Mouse (Mus musculus): ENCODE measurements at regions not wholly inside any gene's neighbourhood (a gene's known extent, or its start where the extent isn't known, plus 50 kb on each side); places are given as distances from the start of the nearest gene placed in this dataset.

- Histone ChIP-seq H3K9ac (ENCODE audit: low read length) (no peak overlapping the region), H3K4me3 (ENCODE audit: low read depth, low read length) (no peak overlapping the region), H3K9me3 (ENCODE audit: control insufficient read depth, low read length) (no peaks in the 10 kb centered on the region), H3K36me3 (ENCODE audit: control insufficient read depth, insufficient read depth, low read length) (no peaks in the 10 kb centered on the region), H3K4me1 (replicated peaks; ENCODE audit: control insufficient read depth, insufficient read depth) (no peaks in the 10 kb centered on the region), H3K27ac (replicated peaks) (no peak overlapping the region), H3K4me2 (replicated peaks; ENCODE audit: low read depth) (no peak overlapping the region), H3K27me3 (ENCODE audit: control insufficient read depth, insufficient read depth, low read length) (no peaks in the 10 kb centered on the region)
- DNase-seq (ENCODE audit: low spot score) (no peak), ATAC-seq (ENCODE audit: low FRiP score, low TSS enrichment) (no peak)
- TF ChIP-seq EP300 (optimal IDR thresholded peaks at IDR 0.05) (no peak), CTCF (IDR thresholded peaks at IDR 0.05; ENCODE audit: low read depth) (no peak)
- WGBS: 88% methylated on average over 1 of the region's 1 CpGs
These were observed 456.7 kb upstream of the Id2 start for GRCm38 (mm10) chr12:25553656-25554055.

GRCm38 (mm10) chr12:25549735-25550134 is 452.8 kb upstream of the Id2 start:
- no peak for DNase-seq (ENCODE audit: low spot score)
- Histone ChIP-seq H3K27me3 (ENCODE audit: control insufficient read depth, insufficient read depth, low read length) (no peaks in the 10 kb centered on the region), H3K4me3 (ENCODE audit: low read depth, low read length) (no peak overlapping the region), H3K9me3 (ENCODE audit: control insufficient read depth, low read length) (no peaks in the 10 kb centered on the region), H3K4me1 (replicated peaks; ENCODE audit: control insufficient read depth, insufficient read depth) (no peaks in the 10 kb centered on the region), H3K4me2 (replicated peaks; ENCODE audit: low read depth) (no peak overlapping the region), H3K9ac (ENCODE audit: low read length) (no peak overlapping the region), H3K27ac (replicated peaks) (no peak overlapping the region), H3K36me3 (ENCODE audit: control insufficient read depth, insufficient read depth, low read length) (no peaks in the 10 kb centered on the region)
- WGBS: 57% methylated on average over 3 of the region's 3 CpGs
- no peak for TF ChIP-seq EP300 (optimal IDR thresholded peaks at IDR 0.05)
- TF ChIP-seq CTCF (IDR thresholded peaks at IDR 0.05; ENCODE audit: low read depth): no peak
- ATAC-seq (ENCODE audit: low FRiP score, low TSS enrichment): no peak

GRCm38 (mm10) chr12:25544253-25544652 is 447.3 kb upstream of the Id2 start:
- TF ChIP-seq EP300 (optimal IDR thresholded peaks at IDR 0.05) (no peak), CTCF (IDR thresholded peaks at IDR 0.05; ENCODE audit: low read depth) (no peak)
- Histone ChIP-seq H3K4me1 (replicated peaks; ENCODE audit: control insufficient read depth, insufficient read depth) (no peaks in the 10 kb centered on the region), H3K36me3 (ENCODE audit: control insufficient read depth, insufficient read depth, low read length) (no peaks in the 10 kb centered on the region), H3K9ac (ENCODE audit: low read length) (no peak overlapping the region), H3K27me3 (ENCODE audit: control insufficient read depth, insufficient read depth, low read length) (no peaks in the 10 kb centered on the region), H3K4me3 (ENCODE audit: low read depth, low read length) (no peak overlapping the region), H3K27ac (replicated peaks) (no peak overlapping the region), H3K4me2 (replicated peaks; ENCODE audit: low read depth) (no peak overlapping the region), H3K9me3 (ENCODE audit: control insufficient read depth, low read length) (no peaks in the 10 kb centered on the region)
- ATAC-seq (ENCODE audit: low FRiP score, low TSS enrichment): no peak
- DNase-seq (ENCODE audit: low spot score): no peak
- WGBS: 76% methylated on average over 6 of the region's 6 CpGs

GRCm38 (mm10) chr12:25534620-25534950 is 437.6 kb upstream of the Id2 start:
- TF ChIP-seq CTCF (IDR thresholded peaks at IDR 0.05; ENCODE audit: low read depth) (no peak), EP300 (optimal IDR thresholded peaks at IDR 0.05) (no peak)
- WGBS: 25% methylated on average over 5 of the region's 5 CpGs
- no peaks in the 10 kb centered on the region for H3K36me3 ChIP-seq (ENCODE audit: control insufficient read depth, insufficient read depth, low read length)
- H3K27ac ChIP-seq (replicated peaks): no peak overlapping the region
- DNase-seq (ENCODE audit: low spot score) (no peak), ATAC-seq (ENCODE audit: low FRiP score, low TSS enrichment) (no peak)
- no peaks in the 10 kb centered on the region for H3K4me1 ChIP-seq (replicated peaks; ENCODE audit: control insufficient read depth, insufficient read depth)
- H3K4me2 ChIP-seq (replicated peaks; ENCODE audit: low read depth): no peak overlapping the region
- no peaks in the 10 kb centered on the region for H3K9me3 ChIP-seq (ENCODE audit: control insufficient read depth, low read length)
- no peak overlapping the region for H3K4me3 ChIP-seq (ENCODE audit: low read depth, low read length)
- H3K9ac ChIP-seq (ENCODE audit: low read length): no peak overlapping the region
- H3K27me3 ChIP-seq (ENCODE audit: control insufficient read depth, insufficient read depth, low read length): no peaks in the 10 kb centered on the region

GRCm38 (mm10) chr12:25533709-25534619 is 437.0 kb upstream of the Id2 start:
- 28% methylated on average over 10 of the region's 10 CpGs for WGBS

GRCm38 (mm10) chr12:25530483-25530882 is 433.5 kb upstream of the Id2 start:
- no peaks in the 10 kb centered on the region for H3K27me3 ChIP-seq (ENCODE audit: control insufficient read depth, insufficient read depth, low read length)
- no peak overlapping the region for H3K4me2 ChIP-seq (replicated peaks; ENCODE audit: low read depth)
- no peaks in the 10 kb centered on the region for H3K9me3 ChIP-seq (ENCODE audit: control insufficient read depth, low read length)
- no peak overlapping the region for H3K27ac ChIP-seq (replicated peaks)
- no peak for ATAC-seq (ENCODE audit: low FRiP score, low TSS enrichment)
- no peak overlapping the region for H3K4me3 ChIP-seq (ENCODE audit: low read depth, low read length)
- 79% methylated on average over 3 of the region's 3 CpGs for WGBS
- no peaks in the 10 kb centered on the region for H3K36me3 ChIP-seq (ENCODE audit: control insufficient read depth, insufficient read depth, low read length)
- no peak for DNase-seq (ENCODE audit: low spot score)
- no peak overlapping the region for H3K9ac ChIP-seq (ENCODE audit: low read length)
- H3K4me1 ChIP-seq (replicated peaks; ENCODE audit: control insufficient read depth, insufficient read depth): no peaks in the 10 kb centered on the region
- TF ChIP-seq EP300 (optimal IDR thresholded peaks at IDR 0.05) (no peak), CTCF (IDR thresholded peaks at IDR 0.05; ENCODE audit: low read depth) (no peak)

More at GRCm38 (mm10) chr12:25533709-25534619, 437.0 kb upstream of the Id2 start:
- Histone ChIP-seq H3K4me1 (replicated peaks; ENCODE audit: control insufficient read depth, insufficient read depth) (no peaks in the 10 kb centered on the region), H3K9ac (ENCODE audit: low read length) (no peak overlapping the region), H3K4me2 (replicated peaks; ENCODE audit: low read depth) (no peak overlapping the region), H3K36me3 (ENCODE audit: control insufficient read depth, insufficient read depth, low read length) (no peaks in the 10 kb centered on the region), H3K9me3 (ENCODE audit: control insufficient read depth, low read length) (no peaks in the 10 kb centered on the region), H3K4me3 (ENCODE audit: low read depth, low read length) (no peak overlapping the region), H3K27ac (replicated peaks) (no peak overlapping the region), H3K27me3 (ENCODE audit: control insufficient read depth, insufficient read depth, low read length) (no peaks in the 10 kb centered on the region)
- no peak for DNase-seq (ENCODE audit: low spot score)
- ATAC-seq (ENCODE audit: low FRiP score, low TSS enrichment): no peak
- TF ChIP-seq EP300 (optimal IDR thresholded peaks at IDR 0.05) (no peak), CTCF (IDR thresholded peaks at IDR 0.05; ENCODE audit: low read depth) (no peak)

Data from stomach, postnatal 0 days (tissue).